ENCODE assay signal across 8 mouse cellular contexts in genomic region chr2:28467860-28468485, GRCm38 (mm10). TPM values are rescaled to one million over a fixed set of nuclear protein-coding genes. Genes with fewer than 3 reads are reported as not detected.
DNase-seq lines count a peak whose midpoint lies in the region; ATAC-seq and TF ChIP-seq lines count a peak whose summit lies in the region.

TSS of gene Mrps2 (plus strand) at chr2:28468066.

- WGBS in forebrain, embryonic 16.5 days = under 1% methylated on average over 52 of the region's 52 CpGs
- WGBS in lung, embryonic 14.5 days = under 1% methylated on average over 52 of the region's 52 CpGs
- under 1% methylated on average over 52 of the region's 52 CpGs for WGBS in olfactory bulb, adult 2 months
- WGBS in thymus, adult 2 months = under 1% methylated on average over 52 of the region's 52 CpGs

- H3K9me3 ChIP-seq in forebrain, embryonic 16.5 days (ENCODE audit: control insufficient read depth, low read length) = peaks cover 1% of the 10 kb centered on the region
- H3K9me3 ChIP-seq in lung, embryonic 14.5 days (ENCODE audit: low read depth, low read length) = no peaks in the 10 kb centered on the region; the same call in 1 of the 2 replicates

- H3K4me1 ChIP-seq in forebrain, embryonic 16.5 days (replicated peaks; ENCODE audit: control insufficient read depth, insufficient read depth, low read length) = peaks cover 17% of the 10 kb centered on the region
- H3K4me1 ChIP-seq in lung, embryonic 14.5 days (ENCODE audit: insufficient read depth) = peaks cover 3% of the 10 kb centered on the region; the same call in 1 of the 2 replicates
- H3K4me1 ChIP-seq in olfactory bulb, adult 2 months (ENCODE audit: control insufficient read depth, insufficient read depth, low read length) = peaks cover 21% of the 10 kb centered on the region
- peaks cover 19% of the 10 kb centered on the region for H3K4me1 ChIP-seq in thymus, adult 2 months (replicated peaks; ENCODE audit: control insufficient read depth, insufficient read depth, low read length)

- H3K9ac ChIP-seq in forebrain, embryonic 16.5 days (replicated peaks; ENCODE audit: low read depth, low read length) = peak within 1 kb of the TSS; percentile 95
- peak within 1 kb of the TSS; percentile 92 for H3K9ac ChIP-seq in lung, embryonic 14.5 days

- intact Hi-C loops in heart, postnatal 36 days (cut with DNase I) = no loop called here

- H3K4me2 ChIP-seq in forebrain, embryonic 16.5 days (ENCODE audit: low read length) = peak within 1 kb of the TSS; percentile 54
- H3K4me2 ChIP-seq in lung, embryonic 14.5 days = peak within 1 kb of the TSS; percentile 85

- ATAC-seq in forebrain, embryonic 16.5 days = peak; percentile 96
- peak; percentile 94 for ATAC-seq in lung, embryonic 14.5 days (ENCODE audit: insufficient read depth)

- DNase-seq in ES-CJ7 (ENCODE audit: low read depth, low spot score) = peak; percentile 90
- DNase-seq in cerebellum, adult 11-12 months = peak; percentile 86
- peak; percentile 84 to 89 for DNase-seq in heart, postnatal 36 days
- DNase-seq in layer of hippocampus, adult 2 months (ENCODE audit: low spot score in 2 of 2) = peak; percentile 79 to 90
- DNase-seq in lung, embryonic 14.5 days = peak; percentile 94
- DNase-seq in thymus, adult 2 months = peak; percentile 81

- peak; percentile 90 for TF ChIP-seq CTCF in layer of hippocampus, adult 2 months (conservative IDR thresholded peaks at IDR 0.05)
- TF ChIP-seq CTCF in lung, embryonic 14.5 days (IDR thresholded peaks at IDR 0.05; ENCODE audit: low read depth) = peak; percentile 84
- peak; percentile 92 for TF ChIP-seq CTCF in olfactory bulb, adult 2 months (IDR thresholded peaks at IDR 0.05; ENCODE audit: insufficient read depth, low read depth, low read length)
- peak; percentile 96 for TF ChIP-seq CTCF in thymus, adult 2 months (IDR thresholded peaks at IDR 0.05; ENCODE audit: borderline replicate concordance, control insufficient read depth, extremely low read depth, insufficient read depth, low read length, poor library complexity)

- H3K4me3 ChIP-seq in forebrain, embryonic 16.5 days (replicated peaks; ENCODE audit: low read length) = peak within 1 kb of the TSS; percentile 83
- peak within 1 kb of the TSS; percentile 93 for H3K4me3 ChIP-seq in layer of hippocampus, adult 2 months
- peak within 1 kb of the TSS; percentile 80 for H3K4me3 ChIP-seq in lung, embryonic 14.5 days (ENCODE audit: low read depth, low read length)
- H3K4me3 ChIP-seq in olfactory bulb, adult 2 months (ENCODE audit: insufficient read depth, low read depth, low read length) = peak within 1 kb of the TSS; percentile 93
- peak within 1 kb of the TSS; percentile 67 for H3K4me3 ChIP-seq in thymus, adult 2 months (ENCODE audit: control insufficient read depth, insufficient read depth, low read length)

- H3K27me3 ChIP-seq in forebrain, embryonic 16.5 days (replicated peaks; ENCODE audit: control insufficient read depth, insufficient read depth, low read length) = no peaks in the 10 kb centered on the region
- no peaks in the 10 kb centered on the region for H3K27me3 ChIP-seq in lung, embryonic 14.5 days (ENCODE audit: insufficient read depth, low read length)
- no peaks in the 10 kb centered on the region; the same call in 1 of the 2 replicates for H3K27me3 ChIP-seq in thymus, adult 2 months (ENCODE audit: control insufficient read depth, insufficient read depth, low read length)

- peaks cover 23% of the 10 kb centered on the region for H3K36me3 ChIP-seq in forebrain, embryonic 16.5 days (ENCODE audit: control insufficient read depth, insufficient read depth)
- peaks cover 35% of the 10 kb centered on the region for H3K36me3 ChIP-seq in lung, embryonic 14.5 days (ENCODE audit: insufficient read depth)
- peaks cover 9% of the 10 kb centered on the region for H3K36me3 ChIP-seq in thymus, adult 2 months (ENCODE audit: control insufficient read depth, insufficient read depth, low read length)

- peak within 1 kb of the TSS; percentile 11; the same call in 1 of the 2 replicates for H3K27ac ChIP-seq in forebrain, embryonic 16.5 days (ENCODE audit: low read length)
- H3K27ac ChIP-seq in layer of hippocampus, adult 2 months = peak within 1 kb of the TSS; percentile 93
- no peak within 1 kb of the TSS for H3K27ac ChIP-seq in lung, embryonic 14.5 days (ENCODE audit: low read depth)
- H3K27ac ChIP-seq in olfactory bulb, adult 2 months (ENCODE audit: insufficient read depth, low read depth, low read length) = 0 out of 2 replicates have a peak within 1 kb of the TSS, but pooled peaks have one; percentile 6
- H3K27ac ChIP-seq in thymus, adult 2 months (ENCODE audit: control insufficient read depth, insufficient read depth, low read length) = no peak within 1 kb of the TSS

- peak; percentile 77 for TF ChIP-seq POLR2A in olfactory bulb, adult 2 months (IDR thresholded peaks at IDR 0.05; ENCODE audit: insufficient read depth, low read depth, low read length)
- TF ChIP-seq POLR2A in thymus, adult 2 months (IDR thresholded peaks at IDR 0.05; ENCODE audit: control insufficient read depth, extremely low read depth, insufficient read depth, low read length, poor library complexity) = peak; percentile 55; the same call in 1 of the 2 replicates

RNA-seq across cellular contexts. Expression of gene Mrps2, which starts in this region (rescaled TPM):
- 50.9 and 60.0 TPM in 2 replicates for polyA plus RNA-seq in forebrain, embryonic 16.5 days (2015; fragmentation: Nextera tagmentation; extraction: Ambion mirVana)
- 10 to 100 TPM; 38.2 to 41.8 TPM for total RNA-seq in heart, postnatal 36 days (2021)
- 10 to 100 TPM; 35.8 to 39.4 TPM for total RNA-seq in layer of hippocampus, adult 2 months (2021)
- 58.5 and 59.9 TPM in 2 replicates for polyA plus RNA-seq in lung, embryonic 14.5 days (2014; fragmentation: Nextera tagmentation; extraction: Ambion mirVana)
- polyA plus RNA-seq in olfactory bulb, adult 2 months (2012; ENCODE audit: insufficient read depth, insufficient read length, low replicate concordance, missing spikeins) = not detected in 2 replicates
- polyA plus RNA-seq in thymus, adult 2 months (2012; rRNA removed) = 50.7 and 53.8 TPM in 2 replicates

Comparison
In these comparisons a context has a peak if more than half of its experiments do, and no peak if none do; other contexts are left out.
1. H3K27ac ChIP-seq: peak in forebrain, embryonic 16.5 days (single experiment), layer of hippocampus, adult 2 months (single experiment) and olfactory bulb, adult 2 months (single experiment); none in lung, embryonic 14.5 days (single experiment) and thymus, adult 2 months (single experiment).
2. Peak in every context shown above with its lines, with median percentiles within 50 percentile points of each other: DNase-seq, H3K4me3 ChIP-seq and CTCF ChIP-seq.